Mouse (Mus musculus) spleen, adult 2 months (tissue): ENCODE data around the gene 4931440F15Rik.

Experiments
- CTCF ChIP-seq: fragments of 200-500 bp; IDR thresholded peaks from 2 replicates; pipeline ENCODE4 v1.5.1; 2011; ENCODE audit warnings: mild to moderate bottlenecking, inconsistent platforms; ENCODE audit not compliant: insufficient read depth, insufficient read length, insufficient replicate concordance; ENCODE audit errors: extremely low read depth
- POLR2A ChIP-seq: fragments of 200-500 bp; IDR thresholded peaks from 2 replicates; pipeline ENCODE4 v1.6.1; 2011; ENCODE audit warnings: low read depth, low read length, inconsistent platforms

DNA sequence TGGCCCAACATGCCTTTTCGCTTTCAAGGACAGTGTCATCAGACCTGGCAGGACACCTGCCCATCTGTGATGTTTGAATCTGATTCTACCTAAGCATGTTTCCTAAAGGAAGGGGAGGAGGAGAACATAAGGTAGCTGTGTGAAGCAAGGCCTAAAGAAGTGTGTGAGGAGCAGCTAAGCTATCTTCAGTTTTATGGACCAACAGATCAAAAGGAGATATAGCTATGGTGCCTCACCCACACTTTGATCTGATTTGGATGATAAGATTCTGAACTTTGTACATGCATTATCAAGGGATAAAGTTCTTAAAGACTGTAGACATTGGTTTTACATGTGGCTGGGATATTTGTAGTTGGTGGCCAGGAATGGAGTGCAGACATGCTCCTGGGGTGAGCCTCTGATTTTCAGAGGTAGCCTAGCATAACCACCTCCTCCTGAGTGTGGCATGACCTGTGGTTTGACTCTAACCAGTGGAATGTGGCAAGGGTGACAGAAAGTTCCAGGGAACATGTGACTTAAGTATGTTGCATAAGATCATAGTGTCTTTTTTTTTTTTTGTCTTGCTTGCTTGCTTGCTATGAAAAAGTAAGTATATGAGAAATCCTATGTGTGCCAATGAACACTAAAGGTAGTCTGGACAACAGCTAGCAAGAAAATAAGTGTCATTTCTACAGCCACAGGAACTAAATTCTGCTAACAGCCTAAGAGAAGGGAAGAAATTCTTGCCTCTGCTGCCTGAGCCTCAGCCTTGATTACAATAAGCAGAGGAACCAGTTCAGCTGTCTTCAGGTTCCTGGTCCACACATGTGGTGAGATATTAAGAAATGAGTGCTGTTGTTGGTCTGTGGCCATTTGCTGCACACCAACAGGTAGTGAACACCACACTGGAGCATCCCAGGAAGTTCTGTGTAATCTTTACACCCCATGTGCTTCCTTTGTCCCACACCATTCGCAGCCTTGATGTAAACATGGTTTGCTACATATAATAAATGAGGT is 23.7 kb downstream of the 4931440F15Rik start:
- TF ChIP-seq CTCF: no peak
- no peak for TF ChIP-seq POLR2A
